Mouse (Mus musculus): ENCODE data around the gene Csnk1e. TPM values are rescaled to one million over a fixed set of nuclear protein-coding genes. Genes with fewer than 3 reads are reported as not detected.
A peak's percentile ranks its signal among the peaks of the same experiment; 100 is the strongest.

The Csnk1e gene
- polyA plus RNA-seq, 1 experiment from 2014 or later = 216 TPM

GRCm38 (mm10) chr15:79368313-79368811 lies 87.0 kb downstream of the Csnk1e start:
- no peak overlapping the region for H3K4me2 ChIP-seq
- H3K36me3 ChIP-seq = peaks cover 76% of the 10 kb centered on the region
- no peaks in the 10 kb centered on the region for H3K27me3 ChIP-seq (replicated peaks)
- no peak overlapping the region for H3K9ac ChIP-seq (replicated peaks)
- ATAC-seq (ENCODE audit: low FRiP score) = no peak
- 65% methylated on average over 14 of the region's 14 CpGs for WGBS
- H3K27ac ChIP-seq (replicated peaks) = peak overlapping the region; percentile 60
- H3K4me3 ChIP-seq (replicated peaks) = no peak overlapping the region
- no peaks in the 10 kb centered on the region for H3K9me3 ChIP-seq (replicated peaks)
- H3K4me1 ChIP-seq = 0 out of 2 replicates have a peak, but pooled peaks cover 2% of the 10 kb centered on the region

MicroRNAs encoded within 50 kb of the gene (microRNA counts, 519-probe panel; counts per million panel counts)
- microRNA mmu-miR-1943 = 1,909 counts per million, percentile 37 among the panel's probes with 10 or more counts

Small RNA genes lying within 50 kb of the gene (microRNA-seq; reads per million reads assigned to microRNA genes)
- gene Gm44302 (not detected), gene Mir1943 (0.69 reads per million)

Other genes starting within 250 kb of the Csnk1e start
- 89.9 and 99.7 TPM in 2 replicates for gene Pick1, start 226.4 kb downstream of the Csnk1e start, polyA plus RNA-seq (2015; fragmentation: Nextera tagmentation; extraction: Ambion mirVana)
- 1.3 and 1.5 TPM in 2 replicates for gene Gm49486, start 226.2 kb downstream of the Csnk1e start, polyA plus RNA-seq (2015; fragmentation: Nextera tagmentation; extraction: Ambion mirVana)
- gene Slc16a8, start 200.8 kb downstream of the Csnk1e start, polyA plus RNA-seq (2015; fragmentation: Nextera tagmentation; extraction: Ambion mirVana) = 0.27 and 0.40 TPM in 2 replicates
- gene Baiap2l2, start 170.0 kb downstream of the Csnk1e start, polyA plus RNA-seq (2015; fragmentation: Nextera tagmentation; extraction: Ambion mirVana) = 2.0 and 4.0 TPM in 2 replicates
- gene Pla2g6, start 127.2 kb downstream of the Csnk1e start, polyA plus RNA-seq (2015; fragmentation: Nextera tagmentation; extraction: Ambion mirVana) = 26.1 and 27.9 TPM in 2 replicates
- gene Maff, start 108.9 kb downstream of the Csnk1e start, polyA plus RNA-seq (2015; fragmentation: Nextera tagmentation; extraction: Ambion mirVana) = 0.81 and 1.7 TPM in 2 replicates
- gene Tmem184b, start 52.0 kb downstream of the Csnk1e start, polyA plus RNA-seq (2015; fragmentation: Nextera tagmentation; extraction: Ambion mirVana) = 43.1 and 46.3 TPM in 2 replicates
- not detected in 2 replicates for gene Kcnj4, start 49.7 kb upstream of the Csnk1e start, polyA plus RNA-seq (2015; fragmentation: Nextera tagmentation; extraction: Ambion mirVana)
- gene Kdelr3, start 60.8 kb upstream of the Csnk1e start, polyA plus RNA-seq (2015; fragmentation: Nextera tagmentation; extraction: Ambion mirVana) = 18.5 and 23.9 TPM in 2 replicates
- gene Ddx17, start 91.2 kb upstream of the Csnk1e start, polyA plus RNA-seq (2015; fragmentation: Nextera tagmentation; extraction: Ambion mirVana) = 47.9 and 49.6 TPM in 2 replicates
- 1.0 and 1.8 TPM in 2 replicates for gene Dmc1, start 149.5 kb upstream of the Csnk1e start, polyA plus RNA-seq (2015; fragmentation: Nextera tagmentation; extraction: Ambion mirVana)
- 3.0 and 3.7 TPM in 2 replicates for gene Fam227a, start 203.4 kb upstream of the Csnk1e start, polyA plus RNA-seq (2015; fragmentation: Nextera tagmentation; extraction: Ambion mirVana)
- 85.0 and 94.6 TPM in 2 replicates for gene Cby1, start 203.6 kb upstream of the Csnk1e start, polyA plus RNA-seq (2015; fragmentation: Nextera tagmentation; extraction: Ambion mirVana)
- 231 and 246 TPM in 2 replicates for gene Tomm22, start 215.3 kb upstream of the Csnk1e start, polyA plus RNA-seq (2015; fragmentation: Nextera tagmentation; extraction: Ambion mirVana)
- gene Josd1, start 232.4 kb upstream of the Csnk1e start, polyA plus RNA-seq (2015; fragmentation: Nextera tagmentation; extraction: Ambion mirVana) = 20.6 and 21.8 TPM in 2 replicates
- 43.2 and 44.0 TPM in 2 replicates for gene Gtpbp1, start 235.3 kb upstream of the Csnk1e start, polyA plus RNA-seq (2015; fragmentation: Nextera tagmentation; extraction: Ambion mirVana)

Measured in neural tube, embryonic 15.5 days (tissue).